Mouse (Mus musculus) C2C12 (cell line): ENCODE results near the gene Asl.

Experiments used
- CEBPB ChIP-seq: IDR thresholded peaks from one replicate; pipeline ENCODE4 v1.6.1; 2011; ENCODE audit warnings: low read depth, mild to moderate bottlenecking, control low read depth, moderate library complexity
- CTCF ChIP-seq: IDR thresholded peaks from one replicate; pipeline ENCODE4 v1.5.1; 2011; ENCODE audit not compliant: control insufficient read depth, insufficient read depth, insufficient read length
- MAX ChIP-seq: IDR thresholded peaks from one replicate; pipeline ENCODE4 v1.6.1; 2011; ENCODE audit warnings: mild to moderate bottlenecking, control low read depth
- MYOD1 ChIP-seq: IDR thresholded peaks from one replicate; pipeline ENCODE4 v1.6.1; 2011; ENCODE audit warnings: low read depth; ENCODE audit not compliant: control insufficient read depth, insufficient read length
- USF1 ChIP-seq: IDR thresholded peaks from one replicate; pipeline ENCODE4 v1.6.1; 2011; ENCODE audit warnings: low read depth, mild to moderate bottlenecking, control low read depth, moderate library complexity

GRCm38 (mm10) chr5:130044201-130044695 lies 15.2 kb upstream of the Asl start:
- TF ChIP-seq CTCF (peak; percentile 6), USF1 (no peak), MYOD1 (no peak), MAX (no peak), CEBPB (peak; percentile 48)
